Mouse (Mus musculus): ENCODE measurements around the gene Cyp2t4. TPM values are rescaled to one million over a fixed set of nuclear protein-coding genes. Genes with fewer than 3 reads are reported as not detected.

Cyp2t4 gene
- not detected for total RNA-seq (2023)

DNA sequence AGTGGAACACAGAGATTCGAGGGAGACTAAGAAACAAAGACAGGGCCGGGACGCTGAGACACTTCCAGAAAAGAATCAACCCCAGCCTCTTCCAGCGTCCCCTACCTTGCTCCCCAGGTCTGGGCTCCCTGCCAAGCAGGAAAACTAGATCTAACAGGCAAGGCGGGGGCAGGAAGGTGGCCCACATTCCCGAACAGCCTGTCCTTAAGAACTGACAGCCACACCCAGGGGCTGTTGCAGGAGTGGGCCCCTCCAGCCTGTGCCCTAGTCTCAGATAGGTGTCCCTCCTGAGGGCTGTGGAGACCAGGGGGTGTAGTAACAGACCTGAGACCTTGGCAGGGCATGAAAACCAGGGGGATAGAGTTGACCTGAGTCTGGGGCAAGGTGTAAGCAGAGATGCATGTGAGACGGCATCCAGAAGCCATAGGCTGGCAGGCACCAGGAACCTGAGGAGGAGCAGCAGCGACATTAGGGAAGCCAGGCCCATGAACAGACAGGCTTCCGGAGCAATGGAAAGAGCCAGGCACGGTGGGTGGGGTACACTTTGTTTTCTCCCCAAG lies at the start of gene Cyp2t4:
Gene Cyp2t4, plus strand, starts transcription at position 510 of the 560 bp plus-strand sequence.

DNA sequence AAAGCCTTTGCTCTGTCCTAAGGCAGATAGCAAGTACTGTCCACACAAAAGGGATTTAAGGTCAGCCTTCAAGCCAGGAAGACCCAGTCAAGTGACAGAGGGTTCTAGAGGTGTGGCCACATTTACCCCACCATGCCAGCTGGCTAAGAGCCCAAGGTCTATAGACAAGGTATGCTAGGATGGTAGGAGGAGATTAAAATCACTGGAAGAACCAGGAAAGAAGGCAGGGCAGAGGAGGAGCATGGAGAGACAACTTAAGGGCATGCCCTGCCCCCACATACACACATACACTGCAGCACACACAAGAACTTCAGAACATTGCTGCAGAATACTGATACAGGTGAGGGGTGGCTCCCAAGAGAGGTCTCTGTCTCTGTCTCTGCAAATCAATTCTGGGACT lies 33.8 kb upstream of the Cyp2t4 start, which contains the start of gene Cyp2f2:
Gene Cyp2f2, plus strand, starts transcription at position 234 of the 400 bp plus-strand sequence.

DNA sequence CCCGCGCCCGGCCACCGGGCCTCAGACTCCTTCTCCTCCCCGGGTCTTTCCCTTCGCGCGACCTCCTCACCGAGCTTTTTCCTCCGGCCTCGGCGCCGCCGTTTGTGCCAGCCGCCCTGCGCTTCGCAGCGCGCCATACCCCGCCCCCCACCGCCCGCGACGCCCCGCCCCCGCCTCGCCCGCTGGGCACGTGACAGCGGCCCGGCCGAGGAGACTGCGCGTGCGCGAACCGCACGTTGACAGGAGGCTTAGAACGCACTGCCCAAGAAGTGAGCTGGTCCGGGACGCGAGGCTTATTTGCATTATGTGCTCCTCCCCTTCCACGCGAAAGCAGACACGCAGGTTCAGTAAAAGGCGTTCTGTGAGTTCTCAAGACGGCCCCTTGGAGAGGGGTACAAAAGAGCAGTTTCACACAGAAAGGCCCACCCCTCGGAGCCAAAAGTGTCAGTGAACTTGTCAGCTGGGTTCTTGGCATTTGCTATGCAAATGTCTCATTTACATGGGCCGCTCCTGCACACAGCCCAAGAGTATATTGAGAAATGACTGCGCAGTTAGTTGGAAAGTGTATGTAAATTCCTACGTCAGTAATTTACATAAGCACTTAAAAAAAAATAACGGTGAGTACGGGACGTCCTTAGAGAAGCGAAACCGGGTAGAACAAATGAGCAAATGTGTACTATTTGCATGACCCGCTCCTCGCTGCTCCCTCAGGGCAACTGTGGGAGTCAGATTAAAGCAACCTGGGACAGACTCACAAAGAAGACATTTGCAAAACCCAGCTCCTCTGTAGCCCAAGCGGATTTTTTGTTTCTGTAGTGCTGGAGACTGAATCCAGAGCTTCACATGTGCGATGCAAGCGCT lies 13.3 kb downstream of the Cyp2t4 start, which contains the start of gene Egln2:
Gene Egln2, minus strand, starts transcription at position 189 of the 861 bp plus-strand sequence.

DNA sequence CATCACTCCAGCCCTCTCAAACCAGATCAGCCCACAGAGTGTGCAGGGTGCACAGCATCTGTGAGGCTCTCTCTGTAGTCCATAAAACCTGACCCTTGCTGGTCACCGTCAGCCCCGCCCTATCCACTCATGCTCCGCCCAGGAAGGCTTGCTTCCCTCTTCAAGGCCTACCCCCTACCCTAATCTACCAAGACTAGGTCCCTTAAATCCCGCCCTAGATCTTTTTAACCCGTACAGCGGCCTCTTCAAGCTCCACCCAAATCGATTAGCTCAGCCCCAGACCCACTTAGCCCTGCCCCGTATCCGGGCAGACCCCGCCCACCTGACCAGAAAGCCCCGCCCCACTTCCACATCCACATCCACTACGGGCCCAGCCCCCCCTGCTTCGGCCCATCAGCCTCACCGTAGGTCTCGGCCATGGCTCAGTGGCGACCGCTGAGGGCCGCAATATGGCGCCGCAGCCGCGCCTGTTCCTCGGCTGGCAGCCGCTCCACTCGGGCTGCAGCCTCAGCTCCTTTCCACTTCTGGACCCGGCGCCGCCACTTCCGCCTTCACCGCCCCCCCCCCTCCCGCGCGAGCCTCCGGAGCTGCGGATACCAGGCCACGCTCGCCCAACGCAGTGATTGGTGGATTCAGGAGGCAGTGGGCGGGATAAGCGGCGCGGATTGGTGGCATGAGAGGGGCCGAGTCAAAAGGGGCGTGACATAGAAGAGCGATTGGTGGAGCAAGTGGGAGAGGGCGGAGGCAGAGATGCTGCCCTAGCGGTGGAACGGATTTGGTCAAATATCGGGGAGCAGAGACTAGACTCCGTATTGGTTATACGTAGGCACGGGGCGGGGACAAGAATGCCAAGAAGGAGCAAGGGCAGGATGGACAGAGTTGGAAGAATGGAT lies 25.1 kb downstream of the Cyp2t4 start, which contains the start of gene Rab4b:
Gene Rab4b, minus strand, starts transcription at position 573 of the 893 bp plus-strand sequence.

DNA sequence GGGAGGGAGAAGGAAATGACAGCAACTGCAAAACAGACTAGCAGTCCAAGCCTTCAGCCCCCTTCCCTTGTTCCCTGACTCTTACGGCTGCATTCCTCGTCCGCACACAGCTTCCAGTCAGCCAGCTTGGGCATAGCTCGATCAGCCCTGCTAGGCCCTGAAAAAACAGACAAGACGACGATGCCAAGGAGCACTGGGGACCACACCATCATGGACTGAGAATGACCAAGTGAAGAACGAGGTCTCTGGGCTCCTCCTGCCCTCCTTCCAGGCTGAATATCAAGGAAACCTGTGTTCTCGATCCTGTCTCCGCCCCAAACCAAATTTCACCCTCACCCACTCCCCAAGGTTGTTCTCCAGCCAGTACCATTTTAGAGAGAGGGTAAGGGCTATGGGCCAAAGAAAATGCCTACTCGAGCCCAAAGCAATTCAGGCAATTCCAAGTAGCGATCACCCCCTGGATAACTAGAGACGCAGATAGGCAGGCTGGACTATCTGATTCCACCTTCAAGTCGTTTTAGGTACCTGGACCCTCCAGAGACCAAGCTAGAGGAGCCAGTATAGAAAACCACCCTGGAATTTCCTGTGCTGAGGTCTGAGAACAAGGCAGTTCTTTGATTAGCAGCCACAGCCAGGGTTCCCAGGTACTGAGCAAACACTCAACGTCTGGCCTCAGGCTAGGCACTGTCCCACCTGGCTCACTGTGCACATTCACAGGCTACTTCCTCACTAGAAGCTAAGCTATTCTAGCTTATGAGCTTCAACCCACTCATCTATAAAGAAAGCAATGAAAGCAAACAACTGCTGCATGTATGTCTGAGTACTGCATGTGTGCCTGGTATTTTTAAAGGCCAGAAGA lies 27.6 kb downstream of the Cyp2t4 start, which contains the start of the genes Gm21983 and Mia:
Gene Gm21983, minus strand, starts transcription at position 250 of the 859 bp plus-strand sequence.
Gene Mia, minus strand, starts transcription at position 321 of the 859 bp plus-strand sequence.

DNA sequence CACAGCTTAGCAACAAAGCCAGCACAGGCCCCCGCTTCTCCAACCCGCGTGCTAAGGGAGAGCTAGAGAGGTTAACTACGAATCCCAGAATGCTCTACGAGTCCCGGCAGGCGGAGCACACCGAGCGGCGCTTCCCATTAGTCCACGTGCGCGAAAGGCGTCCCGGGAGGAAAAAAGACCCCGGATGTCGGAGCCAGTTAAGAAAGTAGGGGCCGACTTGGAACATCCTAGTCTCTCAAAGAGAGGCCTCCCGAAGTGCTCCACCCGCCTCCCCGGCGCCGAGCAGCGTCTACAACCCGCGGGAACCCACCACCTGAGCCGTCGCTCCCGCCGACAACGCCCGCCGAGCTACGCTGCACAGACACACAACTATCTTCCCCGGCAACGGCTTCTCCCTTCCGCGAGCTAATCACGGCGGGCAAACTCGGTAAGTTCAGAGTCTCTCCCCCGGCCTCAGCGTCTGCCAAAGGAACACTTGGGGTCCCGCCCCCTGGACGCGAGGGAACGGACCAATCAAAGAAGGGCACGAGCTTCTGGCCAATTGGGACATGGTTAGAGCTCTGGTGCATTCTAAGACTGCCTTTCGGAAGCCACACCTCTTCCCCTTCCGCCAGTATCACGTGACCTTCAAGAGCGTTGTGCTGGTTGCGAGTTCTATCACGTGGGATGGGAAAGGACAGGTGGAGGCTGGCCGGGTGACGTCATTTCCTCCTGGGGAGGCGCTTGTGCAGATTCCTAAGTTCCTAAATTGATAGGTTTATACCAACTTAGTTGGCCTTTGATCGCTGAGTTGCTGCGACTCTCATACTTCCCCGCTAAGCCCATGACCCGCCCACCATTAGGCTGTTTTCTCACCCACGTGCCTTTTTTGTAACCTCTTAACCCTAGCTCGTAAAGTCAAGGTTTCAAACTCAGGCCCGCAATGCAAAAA lies 42.4 kb downstream of the Cyp2t4 start, which contains the start of the genes BC024978 and Snrpa:
Gene BC024978, plus strand, starts transcription at position 101 of the 931 bp plus-strand sequence.
Gene Snrpa, minus strand, starts transcription at position 591 of the 931 bp plus-strand sequence.

Other genes with a start within 250 kb of the Cyp2t4 start
- not detected for gene Cyp2a22, start 214.3 kb upstream of the Cyp2t4 start, total RNA-seq (2023)
- not detected for gene Cyp2a12, start 124.6 kb upstream of the Cyp2t4 start, total RNA-seq (2023)
- gene Cyp2f2, start 33.8 kb upstream of the Cyp2t4 start, total RNA-seq (2023), result not detected
- gene Egln2, start 13.1 kb downstream of the Cyp2t4 start, total RNA-seq (2023), result 10 to 100 TPM; 86.3 to 86.7 TPM
- gene Rab4b, start 25.2 kb downstream of the Cyp2t4 start, total RNA-seq (2023), result 10 to 100 TPM; 91.2 to 94.2 TPM
- not detected for gene Gm21983, start 27.4 kb downstream of the Cyp2t4 start, total RNA-seq (2023)
- under 1 TPM in 1 of 2 experiments, not detected in 1; 0.80 TPM for gene Mia, start 27.4 kb downstream of the Cyp2t4 start, total RNA-seq (2023)
- gene BC024978, start 42.1 kb downstream of the Cyp2t4 start, total RNA-seq (2023), result 10 to 100 TPM; 16.2 to 19.2 TPM
- gene Snrpa, start 42.6 kb downstream of the Cyp2t4 start, total RNA-seq (2023), result 10 to 100 TPM; 69.5 to 79.4 TPM
- 10 to 100 TPM; 14.9 TPM for gene Itpkc, start 74.9 kb downstream of the Cyp2t4 start, total RNA-seq (2023)
- 10 to 100 TPM; 14.7 to 22.1 TPM for gene Coq8b, start 79.3 kb downstream of the Cyp2t4 start, total RNA-seq (2023)
- gene Numbl, start 104.7 kb downstream of the Cyp2t4 start, total RNA-seq (2023), result 1 to 10 TPM; 2.2 to 3.0 TPM
- gene Ltbp4, start 184.0 kb downstream of the Cyp2t4 start, total RNA-seq (2023), result under 1 TPM; 0.56 to 0.90 TPM
- 10 to 100 TPM; 80.3 to 82.3 TPM for gene Shkbp1, start 202.3 kb downstream of the Cyp2t4 start, total RNA-seq (2023)
- gene Gm20479, start 203.7 kb downstream of the Cyp2t4 start, total RNA-seq (2023), result 1 to 10 TPM; 1.4 to 6.8 TPM